Mouse (Mus musculus) hindbrain, embryonic 12.5 days (tissue): ENCODE data around the gene Cldn8. TPM values are rescaled to one million over a fixed set of nuclear protein-coding genes. Genes with fewer than 3 reads are reported as not detected.

Source experiments
- ATAC-seq: fragments of 200-750 bp; cut with Nextera tagmentation; 2 replicates; pipeline ENCODE4 v1.8.0; 2017; ENCODE audit warnings: moderate TSS enrichment; ENCODE audit not compliant: low FRiP score
- H3K27ac ChIP-seq: fragments of 300-500 bp; sonication (generic); 2 replicates; pipeline ENCODE4 v1.5.1; 2016; ENCODE audit warnings: mild to moderate bottlenecking
- H3K27me3 ChIP-seq: fragments of 300-500 bp; sonication (generic); 2 replicates; pipeline ENCODE4 v1.6.1; 2016; ENCODE audit warnings: mild to moderate bottlenecking
- H3K36me3 ChIP-seq: fragments of 300-500 bp; sonication (generic); 2 replicates; pipeline ENCODE4 v1.6.1; 2016; ENCODE audit warnings: mild to moderate bottlenecking
- H3K4me1 ChIP-seq: fragments of 300-500 bp; sonication (generic); 2 replicates; pipeline ENCODE4 v1.6.1; 2016
- H3K4me2 ChIP-seq: fragments of 300-500 bp; sonication (generic); replicated peaks from 2 replicates; pipeline ENCODE4 v1.6.1; 2016; ENCODE audit warnings: mild to moderate bottlenecking
- H3K4me3 ChIP-seq: fragments of 300-500 bp; sonication (generic); 2 replicates; pipeline ENCODE4 v1.5.1; 2016; ENCODE audit warnings: mild to moderate bottlenecking
- H3K9ac ChIP-seq: fragments of 300-500 bp; sonication (generic); 2 replicates; pipeline ENCODE4 v1.6.1; 2016; ENCODE audit warnings: mild to moderate bottlenecking, moderate library complexity
- H3K9me3 ChIP-seq: fragments of 300-500 bp; sonication (generic); replicated peaks from 2 replicates; pipeline ENCODE4 v1.6.1; 2016; ENCODE audit warnings: mild to moderate bottlenecking
- WGBS: fragments of 180-500 bp; shearing (Covaris S2); methylation state at CpG from one replicate; pipeline ENCODE4 v1.1.7; 2016; 5-methylcytosine and 5-hydroxymethylcytosine counted together
- polyA plus RNA-seq: library from polyadenylated mRNA; unstranded; fragments of >200 nt; fragmentation: Nextera tagmentation; extraction: Ambion mirVana; gene quantifications from 2 replicates; pipeline ENCODE4 v1.2.1, GENCODE M21; 2016

The Cldn8 gene
- polyA plus RNA-seq, 1 experiment from 2014 or later, result 2.9 TPM

GRCm38 (mm10) chr16:88569732-88570131, 6.7 kb upstream of the Cldn8 start:
- Histone ChIP-seq H3K36me3 (no peaks in the 10 kb centered on the region), H3K27me3 (no peaks in the 10 kb centered on the region), H3K4me3 (no peak overlapping the region), H3K27ac (no peak overlapping the region), H3K4me1 (no peaks in the 10 kb centered on the region), H3K9ac (no peak overlapping the region), H3K4me2 (no peak overlapping the region), H3K9me3 (no peaks in the 10 kb centered on the region)
- no peak for ATAC-seq
- 88% methylated on average over 3 of the region's 3 CpGs for WGBS

- 78% methylated on average over 1 of the region's 1 CpGs for WGBS
- Histone ChIP-seq H3K27me3 (no peaks in the 10 kb centered on the region), H3K27ac (no peak overlapping the region), H3K36me3 (no peaks in the 10 kb centered on the region), H3K4me3 (no peak overlapping the region), H3K4me2 (no peak overlapping the region), H3K9me3 (no peaks in the 10 kb centered on the region), H3K9ac (no peak overlapping the region), H3K4me1 (no peaks in the 10 kb centered on the region)
- ATAC-seq, result no peak; the same call in 1 of the 2 replicates
Measured at GRCm38 (mm10) chr16:88569096-88569495, 6.1 kb upstream of the Cldn8 start.

- 65% methylated on average over 6 of the region's 6 CpGs for WGBS
- H3K4me3 ChIP-seq, result no peak overlapping the region
- no peaks in the 10 kb centered on the region for H3K36me3 ChIP-seq
- H3K4me1 ChIP-seq, result no peaks in the 10 kb centered on the region
- ATAC-seq, result no peak
- H3K9me3 ChIP-seq, result no peaks in the 10 kb centered on the region
- H3K4me2 ChIP-seq, result no peak overlapping the region
- no peak overlapping the region for H3K9ac ChIP-seq
- no peaks in the 10 kb centered on the region for H3K27me3 ChIP-seq
- H3K27ac ChIP-seq, result no peak overlapping the region
Measured at GRCm38 (mm10) chr16:88561617-88562164, 1.3 kb downstream of the Cldn8 start.

- H3K4me2 ChIP-seq, result no peak overlapping the region
- no peak overlapping the region for H3K4me3 ChIP-seq
- no peaks in the 10 kb centered on the region for H3K4me1 ChIP-seq
- H3K36me3 ChIP-seq, result no peaks in the 10 kb centered on the region
- 54% methylated on average over 6 of the region's 6 CpGs for WGBS
- H3K27ac ChIP-seq, result no peak overlapping the region
- H3K9me3 ChIP-seq, result no peaks in the 10 kb centered on the region
- no peak for ATAC-seq
- no peaks in the 10 kb centered on the region for H3K27me3 ChIP-seq
- H3K9ac ChIP-seq, result no peak overlapping the region
Measured at GRCm38 (mm10) chr16:88542488-88542887, 20.5 kb downstream of the Cldn8 start.

GRCm38 (mm10) chr16:88539841-88540487, 23.0 kb downstream of the Cldn8 start:
- Histone ChIP-seq H3K36me3 (no peaks in the 10 kb centered on the region), H3K9me3 (no peaks in the 10 kb centered on the region), H3K4me3 (no peak overlapping the region), H3K27me3 (no peaks in the 10 kb centered on the region), H3K4me2 (no peak overlapping the region), H3K4me1 (no peaks in the 10 kb centered on the region), H3K9ac (no peak overlapping the region), H3K27ac (no peak overlapping the region)
- ATAC-seq, result no peak
- WGBS, result 60% methylated on average over 3 of the region's 3 CpGs

GRCm38 (mm10) chr16:88511348-88511747, 51.6 kb downstream of the Cldn8 start:
- Histone ChIP-seq H3K27me3 (no peaks in the 10 kb centered on the region), H3K9me3 (no peaks in the 10 kb centered on the region), H3K4me2 (no peak overlapping the region), H3K36me3 (no peaks in the 10 kb centered on the region), H3K4me1 (no peaks in the 10 kb centered on the region), H3K9ac (no peak overlapping the region), H3K4me3 (no peak overlapping the region), H3K27ac (no peak overlapping the region)
- no peak for ATAC-seq

Other genes with a start within 250 kb of the Cldn8 start
- not detected in 2 replicates for gene Cldn17, start 56.2 kb downstream of the Cldn8 start, polyA plus RNA-seq
- not detected in 2 replicates for gene Krtap24-1, start 49.1 kb upstream of the Cldn8 start, polyA plus RNA-seq
- not detected in 2 replicates for gene 2310079G19Rik, start 64.5 kb upstream of the Cldn8 start, polyA plus RNA-seq
- not detected in 2 replicates for gene Krtap26-1, start 84.6 kb upstream of the Cldn8 start, polyA plus RNA-seq
- gene Krtap27-1, start 108.5 kb upstream of the Cldn8 start, polyA plus RNA-seq, result not detected in 2 replicates
- not detected in 2 replicates for gene 2310061N02Rik, start 144.8 kb upstream of the Cldn8 start, polyA plus RNA-seq
- not detected in 2 replicates for gene Krtap13-1, start 165.7 kb upstream of the Cldn8 start, polyA plus RNA-seq
- not detected in 2 replicates for gene Krtap13, start 188.5 kb upstream of the Cldn8 start, polyA plus RNA-seq
- gene 2310034C09Rik, start 195.7 kb upstream of the Cldn8 start, polyA plus RNA-seq, result not detected in 2 replicates
- gene 2310057N15Rik, start 211.0 kb upstream of the Cldn8 start, polyA plus RNA-seq, result not detected in 2 replicates
- not detected in 2 replicates for gene Gm5965, start 214.7 kb upstream of the Cldn8 start, polyA plus RNA-seq
- gene Gm20741, start 249.0 kb upstream of the Cldn8 start, polyA plus RNA-seq, result not detected in 2 replicates